Mouse (Mus musculus): ENCODE results near the gene Kcnk1. TPM values are rescaled to one million over a fixed set of nuclear protein-coding genes. Genes with fewer than 3 reads are reported as not detected.

Kcnk1 gene
- polyA plus RNA-seq, 1 experiment from 2014 or later: 66.5 TPM

DNA sequence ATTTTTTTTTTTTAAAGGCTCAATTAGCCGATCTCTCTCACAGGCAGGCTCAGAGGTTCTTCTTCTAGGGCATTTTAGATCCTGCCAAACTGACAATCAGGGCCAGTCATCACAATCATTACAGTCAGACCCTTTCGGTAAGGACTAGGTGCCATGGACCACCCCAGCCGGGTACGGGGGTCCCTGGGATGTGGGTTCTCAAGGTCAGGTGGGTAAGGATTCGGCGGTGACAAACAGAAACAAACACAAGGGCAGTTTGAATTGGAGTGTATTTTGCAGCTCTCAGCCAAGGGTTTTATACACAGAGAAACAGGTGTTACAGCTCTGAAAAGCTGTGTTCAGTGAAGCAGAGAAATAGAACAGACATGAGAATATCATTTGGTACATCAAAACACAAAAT lies 8.6 kb downstream of the Kcnk1 start:
- H3K4me2 ChIP-seq (ENCODE audit: low read length): no peak overlapping the region

DNA sequence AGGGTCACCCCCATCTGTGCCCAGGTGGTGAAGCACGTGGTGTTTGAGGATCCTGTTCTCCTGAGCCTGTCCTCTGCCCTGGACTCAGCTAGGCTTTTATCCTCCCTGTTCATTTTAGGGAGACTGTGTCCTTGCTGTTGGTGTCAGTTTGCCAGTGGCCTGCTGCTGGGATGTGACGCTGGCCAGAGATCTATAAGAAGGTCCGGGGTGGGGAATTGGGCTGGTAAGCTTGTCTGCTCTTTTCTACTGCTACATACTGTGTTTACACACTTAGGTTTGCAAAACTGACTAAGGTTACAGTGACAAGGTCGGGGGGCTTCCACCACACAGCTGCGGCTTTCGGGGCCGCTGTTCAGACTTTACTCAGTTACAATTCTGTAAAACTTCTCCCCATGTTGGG lies 10.0 kb downstream of the Kcnk1 start:
- Histone ChIP-seq H3K9me3 (replicated peaks; ENCODE audit: low read length) (no peaks in the 10 kb centered on the region), H3K27me3 (ENCODE audit: insufficient read depth, low read length) (no peaks in the 10 kb centered on the region), H3K4me3 (replicated peaks; ENCODE audit: low read depth, low read length) (no peak overlapping the region), H3K36me3 (ENCODE audit: insufficient read depth, low read length) (no peaks in the 10 kb centered on the region), H3K9ac (ENCODE audit: low read depth, low read length) (no peak overlapping the region), H3K27ac (no peak overlapping the region), H3K4me1 (replicated peaks; ENCODE audit: insufficient read depth, low read length) (no peaks in the 10 kb centered on the region), H3K4me2 (ENCODE audit: low read length) (no peak overlapping the region)
- no peak for TF ChIP-seq CTCF (IDR thresholded peaks at IDR 0.05; ENCODE audit: low read depth)
- DNase-seq (ENCODE audit: low spot score) (no peak), ATAC-seq (replicated peaks; ENCODE audit: low FRiP score, low read depth) (no peak)
- 68% methylated on average over 7 of the region's 7 CpGs for WGBS

More for the DNA sequence above, 8.6 kb downstream of the Kcnk1 start:
- H3K9me3 ChIP-seq (replicated peaks; ENCODE audit: low read length): no peaks in the 10 kb centered on the region
- no peak for ATAC-seq (replicated peaks; ENCODE audit: low FRiP score, low read depth)
- H3K9ac ChIP-seq (ENCODE audit: low read depth, low read length): no peak overlapping the region
- WGBS: 73% methylated on average over 6 of the region's 6 CpGs
- no peaks in the 10 kb centered on the region for H3K36me3 ChIP-seq (ENCODE audit: insufficient read depth, low read length)
- no peak for TF ChIP-seq CTCF (IDR thresholded peaks at IDR 0.05; ENCODE audit: low read depth)
- no peaks in the 10 kb centered on the region for H3K27me3 ChIP-seq (ENCODE audit: insufficient read depth, low read length)
- no peaks in the 10 kb centered on the region; the same call in 1 of the 2 replicates for H3K4me1 ChIP-seq (replicated peaks; ENCODE audit: insufficient read depth, low read length)
- H3K4me3 ChIP-seq (replicated peaks; ENCODE audit: low read depth, low read length): no peak overlapping the region
- no peak for DNase-seq (ENCODE audit: low spot score)
- H3K27ac ChIP-seq: no peak overlapping the region

GRCm38 (mm10) chr8:126006310-126006990 lies 11.5 kb downstream of the Kcnk1 start:
- Histone ChIP-seq H3K4me1 (replicated peaks; ENCODE audit: insufficient read depth, low read length) (no peaks in the 10 kb centered on the region), H3K4me2 (ENCODE audit: low read length) (no peak overlapping the region), H3K9me3 (replicated peaks; ENCODE audit: low read length) (no peaks in the 10 kb centered on the region), H3K9ac (ENCODE audit: low read depth, low read length) (no peak overlapping the region), H3K4me3 (replicated peaks; ENCODE audit: low read depth, low read length) (no peak overlapping the region), H3K27me3 (ENCODE audit: insufficient read depth, low read length) (no peaks in the 10 kb centered on the region), H3K27ac (no peak overlapping the region), H3K36me3 (ENCODE audit: insufficient read depth, low read length) (no peaks in the 10 kb centered on the region)
- ATAC-seq (replicated peaks; ENCODE audit: low FRiP score, low read depth) (no peak), DNase-seq (ENCODE audit: low spot score) (no peak)
- TF ChIP-seq CTCF (IDR thresholded peaks at IDR 0.05; ENCODE audit: low read depth): no peak
- WGBS: 79% methylated on average over 11 of the region's 11 CpGs

DNA sequence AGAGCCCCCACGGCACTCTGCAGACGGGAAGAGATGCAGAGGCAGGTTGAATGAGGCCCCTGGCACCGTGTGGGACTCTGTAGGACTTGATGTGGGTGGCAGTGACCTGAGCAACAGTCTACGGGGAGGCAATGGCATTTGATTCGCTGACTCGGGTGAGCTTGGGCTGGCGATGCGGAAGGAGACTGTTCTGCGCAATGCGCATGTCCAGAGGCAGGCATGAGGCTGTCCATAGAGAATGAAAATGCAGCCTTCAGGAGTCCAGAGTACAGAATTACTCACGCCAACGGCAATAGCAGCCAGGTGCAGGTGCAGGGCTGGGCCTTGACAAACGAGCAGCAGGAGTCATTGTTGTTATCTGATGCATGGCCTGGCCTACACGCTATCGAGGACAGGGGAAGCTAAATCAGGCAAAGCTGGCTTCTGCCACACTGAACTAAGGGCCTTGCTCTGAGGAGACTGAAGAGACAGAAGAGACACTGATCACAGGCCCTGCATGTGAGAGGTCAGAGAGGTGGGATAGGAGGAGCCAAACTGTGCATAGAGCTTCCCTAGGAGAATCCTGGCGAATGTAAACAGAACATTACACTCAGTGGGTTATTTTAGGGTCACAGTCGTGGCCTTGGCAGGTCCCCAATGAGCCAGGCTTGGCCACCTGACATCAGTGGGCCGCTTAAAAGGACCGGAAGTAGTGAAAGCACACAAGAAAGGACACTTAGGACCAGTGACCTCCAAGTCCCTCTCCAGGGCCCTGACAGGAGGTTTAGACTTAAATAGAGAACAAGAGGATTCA lies 12.8 kb downstream of the Kcnk1 start:
- H3K27ac ChIP-seq: no peak overlapping the region
- 0 out of 2 replicates have a peak, but pooled peaks have one; percentile 13 for ATAC-seq (replicated peaks; ENCODE audit: low FRiP score, low read depth)
- TF ChIP-seq CTCF (IDR thresholded peaks at IDR 0.05; ENCODE audit: low read depth): no peak

GRCm38 (mm10) chr8:126008945-126009344 lies 14.0 kb downstream of the Kcnk1 start:
- H3K36me3 ChIP-seq (ENCODE audit: insufficient read depth, low read length): no peaks in the 10 kb centered on the region
- no peaks in the 10 kb centered on the region for H3K9me3 ChIP-seq (replicated peaks; ENCODE audit: low read length)
- H3K27me3 ChIP-seq (ENCODE audit: insufficient read depth, low read length): no peaks in the 10 kb centered on the region
- H3K4me3 ChIP-seq (replicated peaks; ENCODE audit: low read depth, low read length): no peak overlapping the region
- H3K9ac ChIP-seq (ENCODE audit: low read depth, low read length): no peak overlapping the region
- H3K4me1 ChIP-seq (replicated peaks; ENCODE audit: insufficient read depth, low read length): no peaks in the 10 kb centered on the region
- WGBS: 86% methylated on average over 2 of the region's 2 CpGs
- no peak for TF ChIP-seq CTCF (IDR thresholded peaks at IDR 0.05; ENCODE audit: low read depth)
- H3K4me2 ChIP-seq (ENCODE audit: low read length): no peak overlapping the region
- no peak overlapping the region for H3K27ac ChIP-seq
- DNase-seq (ENCODE audit: low spot score) (no peak), ATAC-seq (replicated peaks; ENCODE audit: low FRiP score, low read depth) (no peak; the same call in 1 of the 2 replicates)

More for the DNA sequence above, 12.8 kb downstream of the Kcnk1 start:
- no peak for DNase-seq (ENCODE audit: low spot score)
- H3K4me3 ChIP-seq (replicated peaks; ENCODE audit: low read depth, low read length): no peak overlapping the region
- H3K4me2 ChIP-seq (ENCODE audit: low read length): no peak overlapping the region
- H3K4me1 ChIP-seq (replicated peaks; ENCODE audit: insufficient read depth, low read length): no peaks in the 10 kb centered on the region
- H3K9me3 ChIP-seq (replicated peaks; ENCODE audit: low read length): no peaks in the 10 kb centered on the region
- H3K9ac ChIP-seq (ENCODE audit: low read depth, low read length): no peak overlapping the region
- H3K27me3 ChIP-seq (ENCODE audit: insufficient read depth, low read length): no peaks in the 10 kb centered on the region
- no peaks in the 10 kb centered on the region for H3K36me3 ChIP-seq (ENCODE audit: insufficient read depth, low read length)
- WGBS: 65% methylated on average over 19 of the region's 19 CpGs

DNA sequence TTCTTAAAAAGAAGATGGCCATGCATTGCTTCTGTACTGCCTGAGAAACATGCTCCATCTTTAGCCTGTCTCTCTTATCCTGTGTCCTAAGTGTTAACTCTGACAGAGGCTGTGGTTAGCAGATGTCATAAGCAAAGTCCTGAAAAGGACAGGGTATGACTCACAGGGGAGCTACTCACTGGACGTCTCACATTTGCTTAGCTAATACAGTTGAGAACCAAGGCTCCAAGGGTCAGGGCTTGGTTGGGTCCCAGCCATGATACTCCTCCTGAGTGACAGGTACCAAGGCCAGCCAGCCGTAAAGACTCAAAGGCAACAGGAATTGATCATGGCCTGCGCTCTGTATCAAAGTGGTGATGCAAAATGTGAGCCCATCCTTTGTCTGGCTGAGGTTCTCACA lies 15.9 kb downstream of the Kcnk1 start:
- Histone ChIP-seq H3K9ac (ENCODE audit: low read depth, low read length) (no peak overlapping the region), H3K4me3 (replicated peaks; ENCODE audit: low read depth, low read length) (no peak overlapping the region), H3K4me2 (ENCODE audit: low read length) (no peak overlapping the region), H3K27me3 (ENCODE audit: insufficient read depth, low read length) (no peaks in the 10 kb centered on the region), H3K4me1 (replicated peaks; ENCODE audit: insufficient read depth, low read length) (no peaks in the 10 kb centered on the region), H3K27ac (no peak overlapping the region), H3K36me3 (ENCODE audit: insufficient read depth, low read length) (no peaks in the 10 kb centered on the region), H3K9me3 (replicated peaks; ENCODE audit: low read length) (no peaks in the 10 kb centered on the region)
- 61% methylated on average over 3 of the region's 3 CpGs for WGBS
- no peak for TF ChIP-seq CTCF (IDR thresholded peaks at IDR 0.05; ENCODE audit: low read depth)
- no peak; the same call in 1 of the 2 replicates for ATAC-seq (replicated peaks; ENCODE audit: low FRiP score, low read depth)
- DNase-seq (ENCODE audit: low spot score): no peak

Data from kidney, postnatal 0 days (tissue).